Mouse (Mus musculus) MEL (cell line): Measurements from ENCODE around the gene Zfp384.
"Not testable (repeated sequence)": the region's sequence is repeated elsewhere in the genome, so short reads cannot be mapped to it uniquely, and the experiment has no call there.

Source experiments
- BHLHE40 ChIP-seq: IDR thresholded peaks from 2 replicates; pipeline ENCODE4 v1.6.1; 2012; ENCODE audit warnings: low read depth, mild to moderate bottlenecking, inconsistent platforms, low read length, improper control_type of control experiment, borderline replicate concordance
- CTCF ChIP-seq, 3 experiments: IDR thresholded peaks in 2 of 3; conservative IDR thresholded peaks in 1 of 3; 2 replicates each; pipeline ENCODE4 v1.5.1; 2011 to 2012; ENCODE audit warnings: low read length in 3 of 3, low read depth in 2 of 3, mild to moderate bottlenecking in 2 of 3, improper control_type of control experiment in 1 of 3, inconsistent platforms in 1 of 3, mixed read lengths in 1 of 3, moderate library complexity in 1 of 3; ENCODE audit not compliant: control insufficient read depth in 1 of 3, insufficient read depth in 1 of 3, poor library complexity in 1 of 3, severe bottlenecking in 1 of 3
- E2F4 ChIP-seq: IDR thresholded peaks from 2 replicates; pipeline ENCODE4 v1.6.1; 2011; ENCODE audit warnings: low read depth, low read length, improper control_type of control experiment, borderline replicate concordance
- EP300 ChIP-seq, 2 experiments: IDR thresholded peaks; 2 replicates each; pipeline ENCODE4 v1.6.1; 2011; ENCODE audit warnings: improper control_type of control experiment in 2 of 2, low read length in 2 of 2, low read depth in 1 of 2, mild to moderate bottlenecking in 1 of 2
- MAFK ChIP-seq: IDR thresholded peaks from 2 replicates; pipeline ENCODE4 v1.6.1; 2011; ENCODE audit warnings: low read depth, mild to moderate bottlenecking, low read length, improper control_type of control experiment, borderline replicate concordance
- POLR2A ChIP-seq, 2 experiments: IDR thresholded peaks; 2 replicates each; pipeline ENCODE4 v1.6.1; 2011 to 2012; ENCODE audit warnings: low read length in 2 of 2, mild to moderate bottlenecking in 2 of 2, control low read depth in 1 of 2, improper control_type of control experiment in 1 of 2, low read depth in 1 of 2, moderate library complexity in 1 of 2; ENCODE audit not compliant: control insufficient read depth in 1 of 2, insufficient read depth in 1 of 2, poor library complexity in 1 of 2
- RAD21 ChIP-seq: IDR thresholded peaks from 2 replicates; pipeline ENCODE4 v1.6.1; 2011; ENCODE audit warnings: mild to moderate bottlenecking, low read depth, low read length, improper control_type of control experiment
- RCOR1 ChIP-seq: IDR thresholded peaks from 2 replicates; pipeline ENCODE4 v1.6.1; 2012; ENCODE audit warnings: low read depth, mild to moderate bottlenecking, inconsistent platforms, low read length, improper control_type of control experiment
- USF1 ChIP-seq: IDR thresholded peaks from 2 replicates; pipeline ENCODE4 v1.6.1; 2014; ENCODE audit warnings: low read depth, mild to moderate bottlenecking, inconsistent platforms, low read length, improper control_type of control experiment, moderate library complexity

GRCm38 (mm10) chr6:125065223-125065622, 56.3 kb downstream of the Zfp384 start:
- not testable (repeated sequence) for TF ChIP-seq CTCF (IDR thresholded peaks at IDR 0.05 in 2 of 3, conservative IDR thresholded peaks at IDR 0.05 in 1 of 3; ENCODE audit: control insufficient read depth in 1 of 3, insufficient read depth in 1 of 3, low read depth in 2 of 3, low read length in 3 of 3, poor library complexity in 1 of 3, severe bottlenecking in 1 of 3); USF1; POLR2A (IDR thresholded peaks at IDR 0.05; ENCODE audit: control insufficient read depth in 1 of 2, insufficient read depth in 1 of 2, low read depth in 1 of 2, low read length in 2 of 2, poor library complexity in 1 of 2); RCOR1; MAFK; EP300 (IDR thresholded peaks at IDR 0.05; ENCODE audit: low read depth in 1 of 2, low read length in 2 of 2); E2F4; BHLHE40; RAD21
